ENCODE assay signal across 13 mouse cellular contexts in genomic region chr15:12640755-12641154, GRCm38 (mm10).
DNase-seq lines count a peak whose midpoint lies in the region; ATAC-seq and TF ChIP-seq lines count a peak whose summit lies in the region.
"Had no signal": no experiment of that assay in that cellular context is flagged by ENCODE, and none has a peak within 500 bp of the region (broad histone marks: within the 10 kb centered on the region; RNA-seq: fewer than 3 reads in every experiment).

No protein-coding gene starts in this region.

- TF ChIP-seq CTCF in kidney, postnatal 0 days (IDR thresholded peaks at IDR 0.05; ENCODE audit: low read depth): no peak

- WGBS in kidney, postnatal 0 days: 62% methylated on average over 7 of the region's 7 CpGs
- WGBS in midbrain, embryonic 14.5 days: 87% methylated on average over 7 of the region's 7 CpGs

- no peaks in the 10 kb centered on the region for H3K4me1 ChIP-seq in kidney, postnatal 0 days (replicated peaks; ENCODE audit: insufficient read depth, low read length)
- no peaks in the 10 kb centered on the region for H3K4me1 ChIP-seq in midbrain, embryonic 14.5 days (ENCODE audit: control insufficient read depth, insufficient read depth, low read length)
- H3K4me1 ChIP-seq: embryonic facial prominence, embryonic 12.5 days; hindbrain, embryonic 15.5 days; liver, embryonic 13.5 days had no signal

- no peak overlapping the region for H3K4me3 ChIP-seq in kidney, postnatal 0 days (replicated peaks; ENCODE audit: low read depth, low read length)
- no peak overlapping the region for H3K4me3 ChIP-seq in midbrain, embryonic 14.5 days (replicated peaks; ENCODE audit: low read depth, low read length)
- H3K4me3 ChIP-seq: embryonic facial prominence, embryonic 12.5 days; hindbrain, embryonic 15.5 days; liver, embryonic 13.5 days had no signal

- no peaks in the 10 kb centered on the region for H3K9me3 ChIP-seq in kidney, postnatal 0 days (replicated peaks; ENCODE audit: low read length)
- H3K9me3 ChIP-seq in midbrain, embryonic 14.5 days (ENCODE audit: control insufficient read depth, low read length): no peaks in the 10 kb centered on the region
- H3K9me3 ChIP-seq: embryonic facial prominence, embryonic 12.5 days; hindbrain, embryonic 15.5 days; liver, embryonic 13.5 days had no signal

- H3K9ac ChIP-seq in kidney, postnatal 0 days (ENCODE audit: low read depth, low read length): no peak overlapping the region
- H3K9ac ChIP-seq in midbrain, embryonic 14.5 days (replicated peaks; ENCODE audit: low read length): no peak overlapping the region
- H3K9ac ChIP-seq: embryonic facial prominence, embryonic 12.5 days; hindbrain, embryonic 15.5 days; liver, embryonic 13.5 days had no signal

- H3K27ac ChIP-seq in kidney, postnatal 0 days: no peak overlapping the region
- H3K27ac ChIP-seq in midbrain, embryonic 14.5 days (replicated peaks; ENCODE audit: low read depth, low read length): no peak overlapping the region
- H3K27ac ChIP-seq: embryonic facial prominence, embryonic 12.5 days; hindbrain, embryonic 15.5 days; liver, embryonic 13.5 days had no signal

- H3K27me3 ChIP-seq in kidney, postnatal 0 days (ENCODE audit: insufficient read depth, low read length): no peaks in the 10 kb centered on the region
- H3K27me3 ChIP-seq in midbrain, embryonic 14.5 days (ENCODE audit: control insufficient read depth, insufficient read depth, low read length): no peaks in the 10 kb centered on the region
- H3K27me3 ChIP-seq: embryonic facial prominence, embryonic 12.5 days; hindbrain, embryonic 15.5 days; liver, embryonic 13.5 days had no signal

- ATAC-seq in kidney, postnatal 0 days (replicated peaks; ENCODE audit: low FRiP score, low read depth): no peak
- ATAC-seq in granulocyte monocyte progenitor cell, adult 5-6 weeks (replicated peaks; ENCODE audit: poor library complexity, severe bottlenecking): no peak
- ATAC-seq in midbrain, embryonic 14.5 days (ENCODE audit: low FRiP score, low TSS enrichment): no peak

- intact Hi-C loops in left cerebral cortex, postnatal 14 days (cut with DNase I): no loop called here

- peak; percentile 45 for DNase-seq in kidney, postnatal 0 days (ENCODE audit: low spot score)
- no peak for DNase-seq in kidney, postnatal 14 days
- DNase-seq in frontal cortex, postnatal 14 days (ENCODE audit: low spot score in 2 of 2): peak; percentile 24 to 38
- DNase-seq in left cerebral cortex, postnatal 14 days (ENCODE audit: low spot score in 2 of 2): peak; percentile 46 to 55
- DNase-seq in right cerebral cortex, postnatal 36 days (ENCODE audit: low spot score in 2 of 2): peak; percentile 43 to 62
- no peak for DNase-seq in adrenal gland, adult 8-10 months
- DNase-seq in midbrain, embryonic 14.5 days: no peak
- DNase-seq: kidney, postnatal 25 days; liver, embryonic 13.5 days; thymus, adult 18-20 months had no signal

- H3K36me3 ChIP-seq in kidney, postnatal 0 days (ENCODE audit: insufficient read depth, low read length): no peaks in the 10 kb centered on the region
- H3K36me3 ChIP-seq in midbrain, embryonic 14.5 days (ENCODE audit: control insufficient read depth, insufficient read depth, low read length): no peaks in the 10 kb centered on the region
- H3K36me3 ChIP-seq: embryonic facial prominence, embryonic 12.5 days; hindbrain, embryonic 15.5 days; liver, embryonic 13.5 days had no signal

- H3K4me2 ChIP-seq in kidney, postnatal 0 days (ENCODE audit: low read length): no peak overlapping the region
- H3K4me2 ChIP-seq in midbrain, embryonic 14.5 days (ENCODE audit: low read length): no peak overlapping the region
- H3K4me2 ChIP-seq: embryonic facial prominence, embryonic 12.5 days; hindbrain, embryonic 15.5 days; liver, embryonic 13.5 days had no signal

Comparison
In these comparisons a context has a peak if more than half of its experiments do, and no peak if none do; other contexts are left out.
1. DNase-seq: peak in kidney, postnatal 0 days (single experiment), frontal cortex, postnatal 14 days (2 of 2), left cerebral cortex, postnatal 14 days (2 of 2) and right cerebral cortex, postnatal 36 days (2 of 2); none in kidney, postnatal 14 days (single experiment), adrenal gland, adult 8-10 months (single experiment) and midbrain, embryonic 14.5 days (single experiment).